Mouse (Mus musculus) CH12F3 (cell line): ENCODE measurements around the gene Ttc37.

ENCODE experiments used
- in situ Hi-C: fragments of 300-500 bp; cut with MboI; formaldehyde crosslinking; loops from 2 replicates; pipeline ENCODE4 v1.14.3; 2020; ENCODE audit warnings: low sequenced_read_pairs

The Ttc37 gene

GRCm38 (mm10) chr13:76098493-76099303, at the start of gene Ttc37, which contains the start of gene Arsk:
Gene Ttc37 (plus strand): TSS chr13:76098734.
Gene Arsk (minus strand): TSS chr13:76098660.
- in situ Hi-C loops = no loop called here

DNA sequence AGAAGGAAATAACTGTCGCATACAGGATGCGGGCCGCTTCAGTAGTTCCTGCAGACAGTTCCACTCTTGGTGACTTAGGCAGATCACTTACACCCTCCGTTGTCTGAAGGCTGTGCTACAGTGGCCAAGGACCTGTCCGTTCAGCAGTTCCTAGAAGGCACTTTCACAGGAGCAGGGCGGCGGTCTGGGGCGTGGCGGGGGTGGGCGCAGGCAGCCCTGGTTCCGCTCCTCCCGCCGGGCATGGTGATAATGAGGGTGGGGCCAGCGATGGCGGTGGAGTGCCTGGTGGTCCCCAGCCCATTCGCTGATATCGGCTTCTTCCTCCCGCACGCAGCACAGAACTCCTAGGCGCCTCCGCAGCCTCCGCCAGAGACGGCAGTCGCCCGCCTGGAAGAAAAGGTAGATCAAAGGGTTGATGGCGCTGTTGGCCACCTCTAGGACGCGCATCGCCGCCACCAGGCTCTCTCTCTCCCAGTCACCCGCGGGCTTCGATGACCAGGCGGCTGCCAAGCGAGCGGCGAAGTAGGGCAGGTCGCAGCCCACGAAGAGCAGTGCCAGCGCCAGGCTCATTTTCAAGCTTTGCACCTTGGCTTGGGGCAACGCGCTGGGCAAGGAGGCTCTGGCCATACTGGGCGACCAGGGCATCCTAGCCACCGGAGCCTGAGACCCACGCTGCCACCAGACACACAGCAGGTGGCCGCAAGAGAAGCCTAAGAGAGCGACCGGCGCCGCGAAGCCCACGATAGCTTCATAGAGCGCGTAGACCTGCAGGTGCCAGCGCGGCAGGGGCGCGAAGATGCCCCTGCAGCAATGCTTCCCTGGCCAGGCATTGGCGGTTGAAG, 42.9 kb upstream of the Ttc37 start:
- in situ Hi-C loops = no loop called here

- in situ Hi-C loops = no loop called here
Measured at GRCm38 (mm10) chr13:76056261-76056724, 42.2 kb upstream of the Ttc37 start.

DNA sequence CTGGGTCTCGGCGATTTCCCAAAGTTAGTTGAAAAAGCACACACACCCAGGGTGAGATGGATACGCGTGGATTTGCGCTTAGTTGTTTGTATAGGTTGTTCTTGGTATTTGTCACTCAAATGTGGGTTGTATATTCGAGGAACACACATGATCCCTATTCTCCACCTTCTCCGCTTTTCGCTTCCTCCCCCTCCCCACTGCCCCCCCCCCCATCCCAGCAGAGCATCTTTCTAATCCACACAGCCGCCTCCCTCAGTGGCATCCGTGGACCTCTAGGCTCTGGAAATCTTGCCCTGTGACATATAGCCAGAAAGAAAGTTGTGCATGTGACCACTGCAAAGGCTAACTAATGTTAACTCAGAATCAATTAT, 41.7 kb upstream of the Ttc37 start, which contains the start of gene Gpr150:
TSS of gene Gpr150 (minus strand) at position 101 of the 371 bp plus-strand sequence.
- in situ Hi-C loops = no loop called here

DNA sequence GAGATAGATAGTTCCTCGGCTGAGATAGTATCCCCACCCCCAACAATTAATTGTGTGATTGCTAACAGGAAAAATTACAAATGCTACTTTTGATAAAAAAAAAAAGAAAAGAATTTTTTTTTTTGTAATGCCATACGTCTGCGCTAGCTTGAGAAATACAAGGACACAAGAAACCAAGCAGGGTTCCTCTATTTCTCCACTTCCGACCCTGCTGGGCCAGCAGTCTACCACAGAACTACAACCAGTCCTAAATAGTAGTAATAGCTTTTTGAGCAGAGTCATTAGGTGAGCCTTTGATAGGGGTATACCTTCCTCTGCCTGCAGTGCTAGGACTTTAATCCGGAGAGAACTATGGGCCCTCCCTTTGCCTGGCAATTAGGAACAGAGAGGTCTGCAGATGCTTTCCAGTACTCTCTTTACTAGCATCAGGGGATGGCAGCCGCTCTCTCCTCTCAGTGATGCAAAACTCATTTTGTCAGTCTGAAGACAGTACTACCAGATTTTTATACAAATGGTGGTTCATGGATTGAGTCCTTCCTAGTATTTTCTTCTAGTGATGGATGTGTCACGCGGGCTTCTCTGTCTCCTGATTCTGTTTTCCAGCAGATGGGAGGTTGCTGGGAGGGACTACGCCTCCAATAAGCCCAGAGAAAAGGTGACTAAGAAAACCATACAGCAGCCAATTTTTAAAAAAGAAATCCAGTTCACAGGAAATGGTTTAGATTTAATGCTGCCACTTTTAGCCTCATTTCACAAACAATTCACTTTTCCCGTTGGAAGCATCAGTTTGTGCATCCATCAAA, 41.1 kb upstream of the Ttc37 start:
- in situ Hi-C loops = no loop called here

GRCm38 (mm10) chr13:76059591-76059990, 38.9 kb upstream of the Ttc37 start:
- in situ Hi-C loops = no loop called here

GRCm38 (mm10) chr13:76062126-76062525, 36.4 kb upstream of the Ttc37 start:
- in situ Hi-C loops = no loop called here

DNA sequence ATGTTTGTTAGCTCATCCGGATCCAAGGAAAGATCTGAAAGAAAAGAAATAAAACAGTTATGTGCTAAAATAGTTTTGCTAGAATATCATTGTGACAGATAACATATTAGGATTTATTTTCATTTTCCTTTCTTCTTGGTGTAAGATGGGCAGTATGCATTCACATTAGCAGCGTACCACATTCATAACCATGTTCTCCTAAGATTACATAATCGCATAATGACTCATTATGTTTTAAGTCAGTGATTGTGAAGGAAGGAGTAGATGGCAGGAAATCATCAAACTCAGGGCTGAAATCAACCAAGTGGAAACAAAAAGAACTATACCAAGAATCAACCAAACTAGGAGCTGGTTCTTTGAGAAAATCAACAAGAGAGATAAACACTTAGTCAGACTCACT, 36.0 kb upstream of the Ttc37 start:
- in situ Hi-C loops = no loop called here

GRCm38 (mm10) chr13:76063548-76063947, 35.0 kb upstream of the Ttc37 start:
- in situ Hi-C loops = no loop called here

- in situ Hi-C loops = no loop called here
Measured at GRCm38 (mm10) chr13:76064363-76064945, 34.1 kb upstream of the Ttc37 start.

- in situ Hi-C loops = no loop called here
Measured at GRCm38 (mm10) chr13:76074323-76074722, 24.2 kb upstream of the Ttc37 start.

DNA sequence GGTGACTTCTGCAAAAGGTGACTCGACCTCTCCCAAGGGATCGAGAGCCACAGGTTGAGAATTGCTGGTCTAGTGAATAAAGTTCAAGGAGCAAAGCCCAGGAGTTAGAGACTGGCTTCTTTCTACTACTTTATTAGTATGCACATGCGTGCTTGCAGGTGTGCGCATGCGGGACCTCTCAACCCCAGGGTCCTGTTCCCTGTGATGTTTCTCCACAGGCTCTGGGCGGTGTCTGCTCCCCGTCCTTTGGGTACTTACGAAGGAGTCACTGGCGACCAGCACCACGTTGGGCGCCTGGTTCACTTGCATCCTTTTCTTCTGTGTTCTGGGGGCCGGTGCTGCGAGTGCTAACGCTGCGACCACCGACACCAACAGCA, 430 bp upstream of the Ttc37 start:
- in situ Hi-C loops = no loop called here

DNA sequence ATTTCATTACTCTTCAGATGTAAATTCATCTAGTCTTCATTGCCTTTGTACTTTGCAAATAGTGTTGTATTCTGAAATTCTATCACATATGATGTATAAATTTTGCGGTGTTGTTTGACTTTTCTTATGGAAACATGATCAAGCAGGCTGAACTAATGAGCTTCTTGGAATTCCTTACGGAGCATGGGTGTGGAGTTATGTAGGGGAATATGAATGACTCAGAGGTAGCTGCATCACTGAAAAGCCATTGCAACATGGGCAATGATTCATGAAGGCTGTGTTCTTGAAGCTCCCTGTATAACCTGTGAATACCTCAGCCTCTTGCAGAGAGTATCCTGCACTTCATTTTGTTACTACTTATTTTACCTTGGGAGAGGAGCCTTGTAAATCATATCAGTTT, 3.5 kb downstream of the Ttc37 start:
- in situ Hi-C loops = no loop called here

DNA sequence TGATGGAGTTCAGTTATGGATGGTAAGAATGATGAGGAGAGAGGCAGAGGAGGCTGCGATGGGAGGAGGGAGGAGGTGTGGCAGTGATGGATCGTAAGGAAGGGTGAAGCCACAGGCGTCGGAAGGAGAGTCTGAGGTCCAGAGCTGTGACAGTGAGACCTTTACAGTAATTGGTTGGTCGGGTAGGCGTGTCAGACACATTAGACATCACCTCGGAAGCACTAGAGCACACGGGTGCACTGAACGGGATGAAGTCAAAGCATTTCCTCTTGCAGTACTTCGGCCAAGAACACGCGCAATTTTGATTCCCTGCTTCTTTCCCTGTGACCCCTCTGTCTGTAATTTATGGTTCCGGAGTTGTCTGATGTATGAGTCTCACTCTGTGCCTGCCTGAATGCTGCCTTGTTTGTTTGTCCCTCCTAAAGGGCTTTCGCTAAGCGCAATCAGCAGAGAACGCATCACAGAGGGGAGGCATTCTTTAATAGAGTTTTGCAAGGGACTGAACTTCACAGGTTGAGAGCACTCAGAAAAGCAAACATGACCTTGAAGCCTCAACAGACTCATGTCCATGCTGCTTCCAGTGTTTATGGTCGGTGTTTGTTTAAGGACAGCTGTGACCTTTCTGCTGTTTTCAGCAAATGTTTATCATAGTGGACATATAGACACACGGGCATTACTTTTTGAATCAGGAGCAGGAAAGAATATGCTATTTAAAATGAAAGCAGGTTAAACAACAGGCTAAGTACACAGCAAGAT, 10.7 kb downstream of the Ttc37 start:
- in situ Hi-C loops = no loop called here

DNA sequence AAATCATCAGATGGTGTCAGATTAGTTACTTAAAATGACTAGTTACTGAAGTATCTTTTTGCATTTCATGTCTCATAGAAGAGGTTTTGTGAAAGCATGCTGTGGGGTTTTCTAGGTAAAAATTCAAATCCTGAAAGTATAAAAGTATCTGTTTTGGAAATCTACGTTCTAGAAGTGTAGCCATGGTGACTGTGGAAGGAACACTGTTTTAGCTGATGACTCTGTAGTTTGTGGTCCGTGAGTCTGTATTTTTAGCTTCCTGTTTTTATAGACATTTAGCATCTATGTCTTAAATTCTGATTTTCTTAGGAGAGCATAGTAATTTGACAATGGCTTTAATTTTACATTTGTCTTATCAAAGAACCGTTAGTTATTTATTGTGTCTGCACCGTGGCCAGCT, 30.3 kb downstream of the Ttc37 start:
- in situ Hi-C loops = no loop called here

GRCm38 (mm10) chr13:76132415-76132814, 33.9 kb downstream of the Ttc37 start:
- in situ Hi-C loops = no loop called here

- in situ Hi-C loops = no loop called here
Measured at GRCm38 (mm10) chr13:76138862-76139261, 40.3 kb downstream of the Ttc37 start.

DNA sequence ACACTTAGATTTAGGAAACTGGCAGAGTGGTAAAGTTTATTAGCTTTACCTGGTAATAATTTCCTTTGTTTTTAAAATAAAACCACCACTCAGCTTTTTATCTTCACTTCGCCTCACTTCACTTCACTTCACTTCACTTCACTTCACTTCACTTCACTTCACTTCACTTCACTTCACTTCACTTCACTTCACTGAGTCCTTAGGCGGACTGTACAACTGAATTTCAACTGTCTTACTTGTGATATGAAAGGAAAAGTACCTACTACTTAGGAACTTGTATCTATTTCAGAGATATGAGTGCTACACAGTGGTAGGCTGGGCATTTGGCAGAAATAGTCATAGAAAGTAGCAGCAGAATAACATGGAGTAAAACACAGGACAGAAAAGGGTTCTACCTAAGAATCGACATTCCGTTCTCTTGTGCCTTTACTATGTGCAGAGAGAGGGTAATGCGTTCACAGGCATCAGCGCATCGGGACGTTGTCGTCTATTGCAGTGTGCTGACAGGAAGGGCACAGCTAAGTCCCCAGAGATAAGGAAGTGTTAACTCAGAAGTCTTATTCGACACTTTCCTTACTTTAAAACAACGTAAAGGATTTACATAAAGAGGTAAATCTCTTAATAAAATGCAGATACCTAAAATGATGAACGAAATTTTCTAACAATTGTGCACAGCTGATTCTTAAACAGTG, 42.7 kb downstream of the Ttc37 start:
- in situ Hi-C loops = no loop called here

DNA sequence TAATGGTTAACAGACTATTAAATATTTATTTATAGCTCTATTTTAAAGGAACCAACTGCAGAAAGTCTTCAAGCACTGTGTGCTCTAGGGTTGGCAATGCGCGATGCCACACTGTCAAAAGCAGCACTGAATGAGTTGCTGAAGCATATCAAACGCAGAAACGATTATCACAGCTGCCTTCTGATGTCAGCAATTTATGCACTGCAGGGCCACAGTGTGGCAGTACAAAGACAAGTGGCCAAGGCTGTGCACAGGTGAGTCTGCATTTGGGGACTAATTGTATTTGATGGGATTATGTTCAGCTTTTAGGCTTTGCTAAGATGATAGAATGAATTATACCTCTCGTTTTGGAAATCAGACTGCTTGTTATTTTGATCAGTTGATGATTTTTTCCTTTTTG, 51.9 kb downstream of the Ttc37 start:
- in situ Hi-C loops = no loop called here
